Mouse (Mus musculus) E14TG2a.4 (cell line): Measurements from ENCODE around the gene Pacrg.

Source experiments
- H3K27me3 ChIP-seq: 2 replicates; pipeline ENCODE4 v1.6.1; 2014; ENCODE audit warnings: low read length, control low read depth; ENCODE audit not compliant: insufficient read depth
- H3K36me3 ChIP-seq: 2 replicates; pipeline ENCODE4 v1.6.1; 2014; ENCODE audit warnings: low read length, control low read depth; ENCODE audit not compliant: insufficient read depth
- H3K4me1 ChIP-seq: replicated peaks from 2 replicates; pipeline ENCODE4 v1.6.1; 2014; ENCODE audit warnings: low read depth, low read length, control low read depth
- H3K4me3 ChIP-seq: replicated peaks from 2 replicates; pipeline ENCODE4 v1.5.1; 2014; ENCODE audit warnings: mild to moderate bottlenecking, low read length
- H3K9me3 ChIP-seq: 2 replicates; pipeline ENCODE4 v1.6.1; 2014; ENCODE audit warnings: low read length, control low read depth
- CTCF ChIP-seq: conservative IDR thresholded peaks from 2 replicates; pipeline ENCODE4 v1.5.1; 2014; ENCODE audit warnings: low read length
- NANOG ChIP-seq: IDR thresholded peaks from 2 replicates; pipeline ENCODE4 v1.6.1; 2014; ENCODE audit warnings: borderline replicate concordance, low read length, mixed read lengths
- POU5F1 ChIP-seq: IDR thresholded peaks from 2 replicates; pipeline ENCODE4 v1.6.1; 2014; ENCODE audit warnings: low read length, borderline replicate concordance

Gene Pacrg

DNA sequence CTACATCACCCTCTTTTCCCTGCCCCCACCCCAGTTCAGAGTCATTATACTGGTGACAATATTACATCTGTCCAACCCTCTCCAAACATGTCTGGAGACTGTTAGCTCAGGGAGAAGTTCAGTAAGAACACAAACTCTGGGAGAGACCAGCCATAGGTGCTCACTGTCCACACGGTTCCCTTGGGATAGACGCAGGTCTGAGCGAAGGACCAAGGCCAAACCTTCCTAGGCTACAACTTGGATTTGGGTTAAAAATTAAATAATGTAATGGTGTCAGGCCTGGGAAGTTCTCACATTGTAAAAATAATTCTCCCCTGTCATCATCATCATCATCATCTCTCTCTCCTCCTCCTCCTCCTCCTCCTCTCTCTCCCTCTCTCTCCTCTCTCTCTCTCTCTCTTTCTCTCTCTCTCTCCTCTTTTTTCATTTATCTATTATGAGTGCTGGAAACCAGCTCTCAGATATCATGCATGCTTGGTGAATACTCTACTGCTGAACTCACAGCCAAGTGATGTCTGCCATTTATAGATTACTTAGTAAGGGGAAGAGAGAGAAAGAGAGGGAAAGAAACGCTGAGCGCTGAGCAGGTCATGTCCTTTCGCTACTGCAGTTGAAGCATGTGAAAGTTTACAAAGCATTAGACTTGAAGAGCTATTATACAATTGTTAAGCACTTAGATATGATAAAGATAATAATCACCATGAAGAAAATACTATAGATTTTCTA is 215.2 kb downstream of the Pacrg start:
- no peak for TF ChIP-seq POU5F1
- TF ChIP-seq CTCF, result no peak
- no peak for TF ChIP-seq NANOG
- 0 out of 2 replicates have a peak, but pooled peaks cover 3% of the 10 kb centered on the region for H3K27me3 ChIP-seq
- H3K9me3 ChIP-seq, result no peaks in the 10 kb centered on the region
- no peaks in the 10 kb centered on the region for H3K36me3 ChIP-seq
- H3K4me3 ChIP-seq, result no peak overlapping the region
- H3K4me1 ChIP-seq, result peaks cover 15% of the 10 kb centered on the region

DNA sequence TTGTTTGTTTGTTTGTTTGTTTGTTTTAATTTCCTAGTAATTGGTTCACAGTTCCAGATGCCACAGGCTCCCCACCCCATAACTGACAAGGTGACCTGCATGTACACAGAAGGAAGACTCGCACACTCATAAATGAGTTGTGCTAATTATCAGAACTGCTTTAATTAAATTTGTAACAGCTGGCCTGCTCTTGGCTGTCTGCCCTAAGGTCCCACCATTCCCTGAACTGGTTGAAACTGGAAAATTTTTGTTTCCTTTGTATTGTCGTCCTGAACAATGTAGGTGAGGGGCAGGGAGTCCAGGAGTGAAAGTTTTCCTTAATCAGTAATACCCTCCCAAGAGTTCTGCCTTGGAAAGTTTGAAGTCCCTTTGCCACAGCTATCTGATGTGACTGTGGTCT is 219.5 kb downstream of the Pacrg start:
- H3K27me3 ChIP-seq, result no peaks in the 10 kb centered on the region
- TF ChIP-seq POU5F1, result no peak
- no peak for TF ChIP-seq NANOG
- no peak for TF ChIP-seq CTCF
- H3K4me3 ChIP-seq, result no peak overlapping the region
- no peaks in the 10 kb centered on the region for H3K36me3 ChIP-seq
- peaks cover 6% of the 10 kb centered on the region; the same call in 1 of the 2 replicates for H3K4me1 ChIP-seq
- no peaks in the 10 kb centered on the region for H3K9me3 ChIP-seq

DNA sequence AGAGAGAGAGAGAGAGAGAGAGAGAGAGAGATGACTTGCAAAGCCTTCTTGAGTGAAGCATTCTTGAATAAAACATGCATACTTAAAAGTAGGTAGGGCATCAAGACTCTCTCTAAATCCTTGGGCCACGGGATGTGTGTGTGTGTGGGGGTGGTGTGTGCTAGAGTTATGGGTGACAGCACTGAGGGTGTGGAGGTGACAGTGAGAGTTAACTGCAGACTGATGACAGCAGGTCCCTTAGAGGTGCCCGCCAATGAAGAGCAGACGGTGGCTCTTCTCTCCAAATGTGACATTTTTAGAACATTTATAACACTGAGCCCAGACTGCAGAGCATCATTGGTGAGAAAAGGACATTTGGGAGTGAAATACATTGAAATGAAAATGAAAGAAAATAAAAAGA is 220.2 kb downstream of the Pacrg start:
- H3K36me3 ChIP-seq, result no peaks in the 10 kb centered on the region
- H3K4me1 ChIP-seq, result peaks cover 6% of the 10 kb centered on the region; the same call in 1 of the 2 replicates
- no peaks in the 10 kb centered on the region for H3K27me3 ChIP-seq
- no peak overlapping the region for H3K4me3 ChIP-seq
- TF ChIP-seq POU5F1 (no peak), NANOG (no peak), CTCF (no peak)
- no peaks in the 10 kb centered on the region for H3K9me3 ChIP-seq

DNA sequence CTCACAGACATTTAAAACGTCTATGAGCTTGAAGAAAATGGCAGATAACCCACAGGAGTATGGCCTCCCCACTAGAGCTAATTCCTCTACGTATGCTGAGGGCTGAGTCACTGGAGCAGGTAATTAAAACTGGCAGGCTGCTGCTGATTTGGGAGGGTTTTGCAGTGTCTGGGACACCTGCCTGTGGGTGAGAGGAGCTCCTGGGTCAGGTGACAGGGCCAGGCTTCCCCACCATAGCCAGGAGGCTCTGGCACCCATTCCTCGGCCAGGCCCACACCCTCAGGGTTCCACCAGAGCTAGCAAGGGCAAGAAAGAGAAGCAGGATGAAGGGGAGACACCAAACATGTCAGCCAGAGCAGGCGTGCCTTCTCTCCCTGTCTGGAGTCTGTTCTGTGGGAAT is 222.5 kb downstream of the Pacrg start:
- Histone ChIP-seq H3K27me3 (no peaks in the 10 kb centered on the region), H3K36me3 (no peaks in the 10 kb centered on the region), H3K4me1 (peaks cover 6% of the 10 kb centered on the region; the same call in 1 of the 2 replicates), H3K4me3 (no peak overlapping the region), H3K9me3 (no peaks in the 10 kb centered on the region)
- TF ChIP-seq POU5F1, result no peak
- no peak for TF ChIP-seq CTCF
- no peak for TF ChIP-seq NANOG

DNA sequence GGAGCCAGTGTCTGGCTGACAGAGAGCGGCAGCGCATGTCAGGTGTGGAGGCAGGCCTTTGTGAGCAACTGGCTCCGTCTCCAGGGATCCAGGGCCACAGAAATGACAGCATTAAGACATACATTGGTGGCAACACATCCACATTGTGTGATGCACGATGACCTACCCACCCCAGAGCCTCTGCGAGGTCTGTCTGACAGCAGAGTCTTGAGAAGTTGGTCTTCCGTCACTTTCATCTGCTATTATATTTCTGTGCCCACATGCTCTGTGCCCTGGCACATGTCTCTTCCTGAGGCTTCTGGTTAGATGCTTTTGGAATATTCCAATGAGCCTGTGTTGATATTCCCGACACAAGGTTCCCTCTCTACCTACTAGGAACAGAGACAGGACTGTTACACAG is 224.5 kb downstream of the Pacrg start:
- H3K4me1 ChIP-seq, result peaks cover 6% of the 10 kb centered on the region; the same call in 1 of the 2 replicates
- no peak for TF ChIP-seq POU5F1
- no peak for TF ChIP-seq NANOG
- TF ChIP-seq CTCF, result no peak
- no peak overlapping the region for H3K4me3 ChIP-seq
- no peaks in the 10 kb centered on the region for H3K27me3 ChIP-seq
- no peaks in the 10 kb centered on the region for H3K9me3 ChIP-seq
- no peaks in the 10 kb centered on the region for H3K36me3 ChIP-seq

DNA sequence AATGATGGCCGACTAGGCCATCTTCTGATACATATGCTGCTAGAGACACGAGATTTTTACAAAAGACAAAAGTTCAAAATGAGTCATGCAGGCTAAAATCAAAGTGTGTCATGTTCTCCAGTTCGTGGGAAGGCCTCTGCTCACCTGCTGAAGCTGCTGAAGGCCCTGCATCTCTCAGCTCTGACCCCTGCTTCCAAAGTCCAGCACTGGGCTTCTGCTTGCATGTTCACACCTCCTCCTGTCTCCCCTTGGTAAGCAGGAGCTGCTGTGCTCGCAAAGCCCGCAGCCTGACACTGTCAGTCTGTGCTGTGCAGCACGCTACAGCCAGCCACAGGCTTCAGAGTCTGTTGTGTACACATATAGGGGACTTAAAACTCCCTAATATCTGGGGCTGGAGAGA is 225.4 kb downstream of the Pacrg start:
- Histone ChIP-seq H3K36me3 (no peaks in the 10 kb centered on the region), H3K4me3 (no peak overlapping the region), H3K27me3 (no peaks in the 10 kb centered on the region), H3K4me1 (peaks cover 6% of the 10 kb centered on the region; the same call in 1 of the 2 replicates), H3K9me3 (no peaks in the 10 kb centered on the region)
- TF ChIP-seq NANOG, result no peak
- TF ChIP-seq POU5F1, result no peak
- no peak for TF ChIP-seq CTCF

DNA sequence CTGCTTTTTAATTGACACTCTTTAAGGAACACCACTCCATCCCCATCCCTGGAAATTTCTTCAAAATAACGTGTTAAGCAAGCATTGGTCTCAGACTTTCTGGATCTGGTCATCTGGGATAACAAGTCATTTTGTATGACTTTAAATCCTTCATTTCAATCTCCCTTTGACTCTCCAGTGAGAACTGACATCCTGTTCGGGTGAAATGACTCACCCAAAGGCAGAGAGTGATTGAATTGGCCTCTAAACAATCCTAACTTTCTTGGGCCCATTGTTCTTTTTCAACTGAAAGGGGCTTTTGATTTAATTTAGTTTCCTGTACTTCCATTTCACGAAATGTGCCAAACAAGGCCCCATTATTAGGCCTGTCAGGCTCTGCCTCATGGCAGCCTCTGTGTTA is 228.5 kb downstream of the Pacrg start:
- H3K4me3 ChIP-seq, result no peak overlapping the region
- TF ChIP-seq CTCF (no peak), POU5F1 (no peak), NANOG (no peak)
- H3K27me3 ChIP-seq, result no peaks in the 10 kb centered on the region
- H3K9me3 ChIP-seq, result no peaks in the 10 kb centered on the region
- H3K4me1 ChIP-seq, result no peaks in the 10 kb centered on the region
- H3K36me3 ChIP-seq, result no peaks in the 10 kb centered on the region

DNA sequence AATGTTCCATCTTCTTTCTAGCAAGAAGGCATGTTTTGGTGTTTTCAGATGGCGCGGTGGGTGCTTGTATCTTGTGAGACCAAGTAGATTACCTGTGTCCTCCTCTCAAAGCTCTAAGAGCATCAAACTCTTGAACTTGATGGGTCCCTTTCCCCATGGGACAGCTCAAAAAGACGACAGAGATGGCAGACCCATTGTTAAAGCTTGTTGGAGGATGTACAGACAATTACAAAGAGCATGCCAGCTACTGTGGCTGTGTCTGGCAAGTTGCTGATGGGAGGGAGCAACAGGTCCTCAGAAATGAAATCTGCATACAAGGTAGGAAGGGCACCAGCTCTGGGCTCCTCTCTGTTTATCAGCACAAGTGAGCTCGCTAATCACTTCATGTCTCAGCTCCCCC is 232.0 kb downstream of the Pacrg start:
- Histone ChIP-seq H3K27me3 (no peaks in the 10 kb centered on the region), H3K4me3 (no peak overlapping the region), H3K4me1 (no peaks in the 10 kb centered on the region), H3K36me3 (no peaks in the 10 kb centered on the region), H3K9me3 (no peaks in the 10 kb centered on the region)
- TF ChIP-seq CTCF (no peak), POU5F1 (no peak), NANOG (no peak)

DNA sequence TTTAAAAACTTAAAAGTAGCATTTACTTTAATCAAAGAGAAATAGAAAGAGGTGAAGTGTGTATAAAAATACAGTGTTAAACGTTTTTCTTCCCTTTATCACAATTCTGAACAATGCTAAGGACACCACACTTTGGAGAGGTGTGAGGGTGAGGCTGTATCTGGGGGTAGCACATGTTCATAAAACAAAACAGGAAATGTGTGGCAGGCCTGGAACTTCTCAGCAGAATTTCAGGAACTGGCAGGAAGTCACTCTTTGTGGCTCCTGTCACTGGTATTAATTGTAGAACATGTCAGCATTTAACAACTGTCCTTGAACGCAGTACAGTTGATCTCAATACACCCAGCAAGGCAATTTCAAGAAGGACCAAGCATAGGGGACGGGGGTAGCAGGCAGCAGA is 234.0 kb downstream of the Pacrg start:
- Histone ChIP-seq H3K4me1 (no peaks in the 10 kb centered on the region), H3K4me3 (no peak overlapping the region), H3K9me3 (no peaks in the 10 kb centered on the region), H3K27me3 (no peaks in the 10 kb centered on the region), H3K36me3 (no peaks in the 10 kb centered on the region)
- TF ChIP-seq NANOG (no peak), POU5F1 (no peak), CTCF (no peak)
